Mouse (Mus musculus) retina, embryonic 14.5 days (tissue): ENCODE data around the gene Sorbs2.

Experiments
- DNase-seq: peaks from one replicate; pipeline ENCODE4 v3.0.0-alpha.2; 2015; ENCODE audit warnings: low spot score

Gene Sorbs2

DNA sequence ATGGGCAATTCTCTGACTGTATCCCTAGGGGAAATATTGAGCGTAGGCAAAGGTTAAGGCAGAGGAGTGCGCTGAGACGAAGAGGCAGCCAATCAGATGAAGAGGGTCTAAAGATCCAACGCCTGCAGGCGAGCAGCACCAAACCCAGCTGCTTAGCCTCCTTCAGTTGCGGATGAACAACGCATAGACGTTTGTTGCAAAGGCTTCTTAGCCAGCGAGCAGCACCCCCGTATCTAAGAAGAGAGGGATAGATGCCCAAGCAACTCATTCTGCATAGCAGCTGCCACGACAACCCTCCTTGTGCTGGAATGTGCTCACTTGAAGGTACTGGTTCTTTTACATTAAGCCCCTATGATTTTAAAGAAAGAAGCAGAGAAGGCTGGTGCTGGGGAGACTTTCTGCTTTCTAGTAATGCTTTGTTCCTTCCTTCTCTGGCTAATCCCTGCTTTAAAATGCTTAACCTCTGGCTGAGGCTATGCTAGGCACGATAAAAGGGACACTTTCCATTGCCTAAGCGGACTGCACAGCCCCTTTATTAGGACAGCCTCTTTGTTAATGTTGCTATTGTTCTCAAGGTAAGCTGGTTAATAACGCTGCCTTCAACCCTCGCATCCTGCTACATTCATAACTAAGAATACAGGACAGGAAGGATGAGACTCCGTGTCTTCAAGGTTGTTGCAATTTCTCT, at the start of gene Sorbs2:
Gene Sorbs2, plus strand, starts transcription at position 155 of the 688 bp plus-strand sequence.
- peak; percentile 72 for DNase-seq

DNA sequence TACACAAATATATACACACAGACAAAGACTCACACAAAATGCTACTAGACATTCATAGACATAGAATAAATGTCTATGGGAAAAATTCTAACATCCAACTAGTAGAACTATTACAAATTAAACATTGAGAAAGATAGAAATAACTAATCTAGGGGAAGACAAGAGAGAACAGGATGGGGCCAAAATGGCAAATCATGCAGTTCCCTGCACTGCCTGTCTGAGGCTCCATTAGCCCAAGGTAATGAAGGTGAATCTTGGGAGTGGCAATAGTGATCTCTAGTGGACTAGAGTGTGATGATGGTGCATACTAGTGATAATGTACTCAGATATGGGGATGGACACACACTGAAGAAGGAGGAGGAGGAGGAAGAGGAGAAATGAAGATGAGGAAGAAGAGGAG, 49.7 kb upstream of the Sorbs2 start:
- no peak for DNase-seq

DNA sequence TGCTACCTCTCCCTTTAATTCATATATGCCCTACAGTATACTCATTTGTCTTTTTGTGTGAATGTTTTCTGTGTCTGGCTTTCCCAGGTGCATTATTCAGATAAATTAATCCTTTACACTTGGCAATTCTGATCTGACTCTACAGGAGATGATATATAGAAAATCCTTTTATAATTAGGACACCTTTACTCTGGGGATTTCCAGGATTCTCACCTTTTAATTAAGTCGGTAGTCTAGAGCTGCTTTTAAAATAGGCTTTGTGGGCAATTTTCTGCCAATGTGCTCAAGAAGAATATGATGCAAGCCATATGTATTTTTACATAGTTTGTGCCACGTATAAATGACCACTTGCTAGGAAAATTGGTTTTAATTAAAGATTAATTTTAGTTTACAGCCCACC, 38.6 kb upstream of the Sorbs2 start:
- no peak for DNase-seq

DNA sequence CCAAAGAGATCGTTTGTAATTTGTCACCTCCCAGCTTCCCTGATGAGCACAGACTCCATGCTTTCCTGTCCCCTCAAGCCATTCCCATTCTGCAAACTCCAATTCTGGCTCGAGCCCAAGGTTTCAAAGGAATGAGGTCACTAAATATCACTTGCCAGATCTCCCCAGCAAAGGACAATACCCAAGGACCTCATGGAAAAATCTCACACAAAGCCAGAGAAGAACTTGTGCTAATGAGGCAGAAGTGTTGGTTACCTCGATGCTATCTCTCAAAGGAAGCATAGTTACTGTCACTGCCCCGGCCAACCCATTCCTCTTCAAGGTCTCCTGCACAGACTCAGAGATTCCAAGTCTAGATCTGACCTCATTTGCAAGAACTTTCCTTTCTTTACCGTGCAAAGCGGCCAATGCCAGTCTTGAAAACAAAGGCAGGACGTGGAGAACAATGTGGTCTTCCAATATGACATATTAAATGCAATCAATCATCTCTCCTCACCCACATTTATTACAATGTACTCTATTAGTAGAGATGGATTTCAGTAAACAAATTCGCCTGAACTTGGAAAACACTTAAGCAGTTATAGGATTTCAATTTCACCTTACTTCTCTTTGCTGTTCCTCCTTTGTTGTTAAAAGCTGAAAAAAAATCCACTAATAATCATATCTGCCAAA, 37.9 kb upstream of the Sorbs2 start:
- peak; percentile 51 for DNase-seq

DNA sequence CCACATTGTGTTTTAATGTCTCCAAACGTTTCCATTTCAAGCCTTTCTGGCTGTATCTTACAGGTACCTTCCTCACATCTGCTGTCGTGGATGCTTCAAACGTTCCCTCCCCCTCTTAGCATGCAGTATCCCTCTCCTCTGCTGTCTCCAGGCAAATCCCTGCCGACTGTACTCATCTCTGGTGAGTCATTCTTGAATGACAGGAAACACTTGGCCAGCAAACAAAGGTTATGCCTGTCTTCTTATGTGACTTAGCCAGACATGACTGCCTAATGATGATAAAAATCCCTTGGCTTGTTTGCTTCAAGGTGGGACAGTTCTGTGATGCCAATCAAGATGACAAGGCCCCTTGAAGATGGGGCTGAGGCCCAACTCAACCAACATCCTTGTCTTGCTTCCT, 26.7 kb upstream of the Sorbs2 start:
- DNase-seq: no peak

DNA sequence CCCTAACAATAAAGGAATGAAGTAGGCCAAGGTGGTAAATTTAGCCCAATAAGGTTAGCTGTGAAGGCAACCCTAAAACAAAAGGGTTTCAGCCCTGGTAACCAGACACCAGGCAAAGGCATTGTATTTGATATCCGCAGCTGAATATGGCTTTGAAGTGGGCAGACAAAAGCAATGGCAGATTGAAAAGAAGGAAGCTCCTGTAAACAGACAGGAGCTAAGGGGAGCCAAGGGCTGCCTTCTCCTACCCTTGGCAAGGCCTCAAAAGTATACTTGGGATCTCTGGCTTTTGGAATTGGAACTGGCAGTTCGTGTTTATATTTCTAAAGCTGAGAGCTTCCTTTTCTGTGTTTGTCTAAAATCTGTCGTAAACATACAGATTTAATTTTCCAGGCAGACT, 21.3 kb upstream of the Sorbs2 start:
- no peak for DNase-seq

DNA sequence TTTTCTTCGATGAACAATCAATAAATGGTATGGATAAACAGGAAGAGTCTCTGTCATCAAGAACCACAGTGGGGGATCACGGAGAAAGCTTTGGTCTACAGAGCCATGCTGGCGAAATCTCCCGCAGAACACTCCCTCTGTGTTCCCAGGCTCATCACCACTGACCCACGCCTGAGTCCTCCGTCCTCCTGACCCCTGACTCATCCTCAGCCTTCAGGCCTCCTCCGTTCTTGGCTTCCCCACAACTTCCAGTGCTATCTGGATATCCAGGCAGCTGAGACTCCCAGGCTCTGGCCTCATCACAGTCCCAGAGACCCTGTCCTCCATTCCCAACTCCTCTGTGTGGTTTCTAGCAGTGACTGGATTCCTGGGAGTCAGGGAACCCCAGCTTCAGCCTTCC, 3.6 kb upstream of the Sorbs2 start:
- no peak for DNase-seq

DNA sequence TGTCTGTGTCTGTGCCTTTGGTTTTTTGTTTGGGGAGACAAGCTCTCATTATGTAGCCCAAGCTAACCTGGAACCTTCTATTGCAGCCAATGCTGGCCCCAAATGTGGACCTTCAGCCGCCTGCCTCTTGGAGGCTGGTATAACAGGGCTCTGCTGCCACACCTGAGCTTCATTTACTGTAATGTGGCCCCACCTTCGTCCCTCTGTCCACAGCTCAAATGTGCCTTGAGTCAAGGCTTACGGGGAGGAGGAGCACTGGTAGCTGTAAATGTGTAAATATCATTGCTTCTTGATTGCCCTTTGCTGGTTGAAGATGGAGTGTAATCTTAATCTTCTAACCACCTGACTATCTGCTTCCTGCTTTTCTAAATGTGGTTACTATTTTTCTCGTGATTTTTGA, 1.2 kb upstream of the Sorbs2 start:
- no peak for DNase-seq

DNA sequence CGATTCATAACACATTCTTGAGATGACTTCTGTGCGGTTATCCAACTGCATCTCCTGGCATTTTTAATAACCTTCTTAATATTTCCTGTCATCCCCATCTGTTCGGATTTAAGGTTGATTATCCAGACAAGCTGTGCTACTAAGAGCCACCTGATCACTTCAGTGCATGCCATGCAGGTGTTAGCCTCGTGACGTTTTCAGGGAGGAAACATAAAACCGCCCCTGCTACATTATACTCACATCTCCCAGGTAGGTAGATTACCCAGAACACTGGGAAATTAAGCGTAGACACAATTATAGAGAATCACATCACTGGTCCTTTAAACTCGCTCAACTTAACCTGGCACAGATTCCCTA, 333 bp upstream of the Sorbs2 start:
- no peak for DNase-seq

DNA sequence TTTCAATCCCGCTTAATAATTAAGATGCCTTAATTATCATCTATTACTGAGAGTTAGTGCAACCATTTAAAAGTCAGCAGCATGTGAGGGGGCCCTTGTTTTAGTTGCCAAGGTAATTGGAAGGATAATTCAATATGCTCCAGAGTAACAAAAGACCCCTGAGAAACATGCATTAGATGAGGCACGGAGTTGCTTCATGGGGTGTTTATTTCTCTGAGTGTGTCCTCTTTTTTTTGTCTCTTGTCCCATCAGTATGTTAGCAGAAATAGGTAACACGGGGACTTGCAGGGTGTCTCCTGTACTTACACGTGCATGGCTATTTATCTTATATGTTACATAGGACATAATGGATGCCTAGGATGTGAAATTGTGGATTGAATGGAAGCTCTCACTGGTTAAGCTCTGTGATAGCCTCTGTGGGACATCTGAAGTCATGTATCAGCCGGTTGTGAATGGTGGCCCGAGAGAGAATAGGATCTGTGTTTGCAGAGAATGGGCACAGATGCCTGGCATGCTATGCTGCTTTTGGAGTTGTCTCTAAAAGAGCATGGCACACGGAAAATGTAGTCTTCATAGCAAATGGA, 1.0 kb downstream of the Sorbs2 start:
- DNase-seq: peak; percentile 40

DNA sequence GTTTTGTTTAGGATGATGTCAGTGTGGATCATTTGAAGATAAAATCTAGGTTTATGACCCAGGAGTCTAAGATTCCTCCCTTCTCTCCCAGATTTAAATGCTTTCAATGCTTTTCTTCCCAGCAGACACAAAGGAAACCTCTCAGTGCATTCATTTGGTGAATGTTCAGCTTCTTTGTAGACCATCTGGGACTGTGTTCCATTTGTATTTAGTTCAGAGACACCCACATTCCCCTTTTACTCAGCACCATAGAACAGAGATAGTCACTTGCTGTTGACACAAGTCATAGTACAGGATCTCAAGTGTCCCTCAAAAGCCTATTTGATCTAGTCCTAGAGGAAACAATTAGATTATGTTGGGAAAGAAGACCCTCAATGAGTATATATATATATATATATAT, 4.8 kb downstream of the Sorbs2 start:
- no peak for DNase-seq

DNA sequence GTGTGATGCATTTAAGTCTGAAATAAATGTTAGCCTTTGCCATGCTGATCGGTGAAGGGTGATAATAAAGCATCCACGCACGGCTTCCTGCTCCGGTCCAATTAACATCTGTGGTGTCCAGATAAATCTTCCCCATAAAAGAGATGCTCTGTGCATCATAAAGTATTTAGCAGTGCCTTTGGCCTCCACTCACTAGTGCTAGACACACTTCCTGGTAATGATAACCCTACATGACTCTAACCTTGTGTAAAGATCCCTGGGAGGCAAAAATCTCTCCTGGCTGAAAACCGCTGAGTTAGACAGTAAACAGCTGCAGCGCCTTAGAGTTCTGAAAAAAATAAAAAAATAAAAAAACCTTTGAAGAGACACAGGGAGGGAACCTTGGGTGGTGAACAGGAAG, 14.0 kb downstream of the Sorbs2 start:
- DNase-seq: peak; percentile 45

DNA sequence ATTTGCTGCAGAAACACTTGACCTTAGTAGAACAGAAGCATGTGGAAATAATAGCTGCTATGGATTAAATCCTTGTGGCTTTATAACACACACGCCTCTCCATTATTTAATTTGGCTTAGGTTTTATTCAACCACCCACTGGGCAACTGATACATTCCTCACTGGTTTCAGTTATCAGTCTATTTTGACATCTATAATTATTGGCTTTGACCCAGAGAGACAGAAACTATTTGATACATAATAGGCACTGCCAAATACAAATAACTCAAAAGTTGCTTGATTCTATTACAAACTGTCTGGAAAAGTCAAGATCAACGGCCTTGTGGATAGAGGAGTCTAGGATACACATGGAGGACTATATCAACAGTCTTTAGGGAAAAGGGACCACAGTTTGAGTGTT, 20.1 kb downstream of the Sorbs2 start:
- DNase-seq: no peak

DNA sequence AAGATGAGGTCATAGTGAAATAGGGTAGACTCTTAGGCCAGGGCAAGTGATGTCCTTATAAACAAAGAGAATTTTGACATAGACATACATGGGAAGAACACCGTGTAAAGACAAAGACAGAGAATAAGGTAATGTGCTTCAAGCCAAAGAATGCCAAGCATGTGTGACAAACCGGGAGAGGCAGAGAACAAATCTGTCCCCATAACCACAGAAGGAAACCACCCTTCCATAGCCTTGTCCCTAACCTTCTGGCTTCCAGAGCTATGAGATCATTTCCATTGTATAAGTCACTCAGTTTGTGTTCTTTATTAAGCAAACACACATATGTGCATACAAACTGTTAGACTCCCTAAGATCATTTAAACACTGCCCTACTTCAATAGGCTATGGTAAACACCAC, 21.3 kb downstream of the Sorbs2 start:
- DNase-seq: no peak

DNA sequence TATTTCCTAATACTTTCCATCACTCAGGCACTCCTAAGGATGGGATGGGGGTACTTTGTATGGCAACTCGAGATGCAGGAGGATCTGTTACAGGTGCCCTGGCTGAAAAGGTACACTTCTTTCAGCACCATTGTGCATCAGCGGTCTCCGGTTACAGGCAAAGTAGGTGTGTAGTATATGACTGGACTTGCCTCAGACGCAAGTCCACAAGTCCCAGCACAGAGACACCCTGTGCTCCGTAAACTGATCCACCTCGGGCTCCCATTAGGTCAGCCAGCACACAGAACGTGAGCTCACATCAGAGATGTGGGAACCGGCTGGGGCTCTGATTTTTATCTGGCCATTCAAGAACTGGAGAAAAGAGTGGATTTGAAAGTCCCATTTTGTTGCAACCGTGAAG, 29.0 kb downstream of the Sorbs2 start:
- DNase-seq: no peak

DNA sequence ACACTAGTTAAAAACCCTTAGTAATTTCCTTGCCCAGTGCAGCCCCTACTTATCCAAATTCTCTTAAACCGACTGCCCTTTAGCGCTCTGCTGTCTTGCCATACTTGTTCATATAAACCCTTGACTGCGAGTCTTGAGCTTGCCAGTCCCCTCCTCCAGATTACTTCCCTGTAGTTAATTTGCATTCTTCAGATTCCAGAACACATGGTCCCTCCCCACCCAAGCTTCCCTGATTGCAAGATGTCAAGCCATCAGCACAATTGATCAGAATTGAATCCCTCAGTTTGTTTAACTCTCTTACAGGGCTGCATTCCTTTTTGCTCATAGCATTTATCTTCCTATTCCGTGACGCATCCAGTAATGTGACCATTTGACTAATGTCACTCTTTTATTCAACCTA, 32.9 kb downstream of the Sorbs2 start:
- DNase-seq: peak; percentile 57

DNA sequence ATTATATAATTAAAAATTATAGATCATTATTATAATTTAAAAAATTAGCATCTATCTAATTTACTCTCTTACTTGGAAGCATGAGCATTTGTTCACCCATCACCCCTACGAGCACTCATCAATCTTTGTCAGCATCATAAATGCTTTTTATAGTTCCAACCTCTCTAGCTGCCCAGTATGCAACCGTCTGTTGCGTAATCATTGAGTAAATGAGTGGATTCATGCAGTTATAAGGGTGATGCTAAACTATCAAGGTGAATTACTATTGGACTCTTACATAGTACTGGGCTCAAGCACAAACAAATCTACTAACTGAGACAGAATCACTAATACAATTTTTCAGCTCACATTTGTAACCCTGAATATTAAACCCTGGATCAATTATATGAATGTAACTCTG, 44.6 kb downstream of the Sorbs2 start:
- DNase-seq: no peak

DNA sequence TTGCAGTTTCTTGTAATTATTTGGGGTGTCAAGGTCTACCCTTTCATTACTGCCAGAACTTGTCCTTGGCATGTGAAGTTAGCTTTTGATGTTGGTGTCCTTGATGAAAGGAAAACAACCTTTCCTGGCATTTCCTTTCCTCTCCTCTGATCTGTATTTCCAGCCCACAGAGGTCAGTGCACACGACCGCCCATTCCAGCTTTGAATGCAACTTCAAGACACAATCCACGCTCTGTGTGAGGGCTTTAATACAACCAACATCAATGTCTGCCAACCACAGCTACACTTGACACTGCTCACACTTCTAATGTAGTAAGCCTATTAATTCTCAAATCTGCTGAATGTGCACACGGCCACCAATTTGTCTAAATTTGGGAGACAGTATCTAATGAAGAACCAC, 47.0 kb downstream of the Sorbs2 start:
- no peak for DNase-seq

DNA sequence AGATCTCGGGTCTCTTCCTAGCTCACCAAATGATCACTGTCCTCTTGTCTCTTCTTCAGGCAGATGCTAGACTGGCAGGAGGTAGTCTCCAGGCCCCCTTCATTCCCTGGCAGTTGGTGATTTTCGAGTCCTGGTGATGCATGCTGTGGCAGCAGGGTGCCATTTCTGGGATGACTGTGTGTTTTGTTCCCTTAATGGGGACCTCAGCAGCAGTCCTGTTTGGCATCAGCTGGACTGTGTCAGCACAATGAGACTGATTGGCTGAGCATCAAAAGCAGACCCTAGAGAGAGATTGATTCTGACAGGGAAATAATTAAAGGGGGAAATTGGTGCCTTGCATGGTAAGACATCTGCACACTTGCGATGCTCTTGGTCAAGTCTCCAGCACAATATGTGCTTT, 50.3 kb downstream of the Sorbs2 start:
- peak; percentile 94 for DNase-seq

DNA sequence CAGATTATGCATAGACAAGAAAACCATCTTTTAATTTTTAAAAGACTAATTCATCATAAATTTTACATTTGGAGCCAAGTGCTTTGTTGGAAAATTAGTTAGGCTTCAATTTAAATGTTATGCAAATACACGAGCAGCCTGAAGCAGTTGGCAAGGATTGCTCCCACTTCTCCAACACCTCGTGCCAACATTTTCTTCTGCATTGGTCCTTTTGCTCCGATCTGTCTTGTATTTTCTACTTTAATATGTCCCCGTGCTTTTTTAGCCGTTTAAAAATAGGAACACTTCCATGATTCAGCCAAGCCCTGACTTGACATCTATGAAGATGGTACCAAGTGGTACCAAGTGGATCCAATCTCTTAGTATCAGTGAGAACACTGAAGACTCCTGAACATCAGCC, 50.8 kb downstream of the Sorbs2 start:
- no peak for DNase-seq

DNA sequence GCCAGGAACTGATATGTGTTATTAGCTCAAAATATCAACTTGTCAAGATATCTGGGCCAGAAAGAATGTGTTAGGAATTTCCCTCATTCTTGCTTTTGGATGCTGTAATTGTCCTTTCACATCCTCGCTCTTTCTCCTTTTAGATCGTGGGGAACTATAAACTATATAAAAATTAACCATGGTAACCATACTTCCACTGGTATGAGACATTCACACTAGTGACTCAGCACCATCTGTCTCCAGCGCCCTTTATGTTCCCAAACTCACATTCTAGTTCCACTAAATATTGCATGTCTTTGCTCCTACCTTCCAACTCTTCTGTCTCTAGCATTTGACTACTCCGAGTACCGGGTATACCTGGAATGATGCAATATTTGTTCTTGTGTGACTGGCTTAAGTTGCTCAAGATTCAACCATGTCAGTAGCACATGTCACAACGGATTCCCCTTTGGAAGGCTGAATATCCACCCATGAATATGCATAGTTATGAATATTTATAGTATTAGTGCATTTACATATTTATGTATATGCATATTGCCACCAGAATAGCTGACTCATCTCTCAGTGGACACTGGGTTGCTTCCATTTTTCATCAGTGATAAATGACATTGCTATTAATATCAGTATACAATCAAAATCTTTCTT, 51.7 kb downstream of the Sorbs2 start:
- no peak for DNase-seq

DNA sequence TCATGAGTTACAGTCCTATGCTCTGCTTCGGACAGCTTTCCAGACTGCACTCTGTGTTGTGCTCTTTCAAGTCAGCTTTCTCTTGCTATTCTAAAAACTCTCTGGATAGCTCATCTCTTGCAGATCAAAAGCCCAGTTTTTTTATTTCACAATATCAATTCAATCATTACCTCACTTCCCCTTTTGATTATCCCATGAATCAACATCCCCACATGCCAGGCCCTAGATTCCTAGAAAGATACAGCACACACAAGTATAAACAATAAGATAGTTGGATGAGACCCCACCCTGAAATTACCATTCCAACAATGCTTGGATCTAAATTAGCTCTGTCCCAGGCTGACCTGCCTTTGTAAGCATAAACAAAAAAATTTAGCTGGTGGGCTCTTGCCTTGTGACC, 57.6 kb downstream of the Sorbs2 start:
- no peak for DNase-seq

DNA sequence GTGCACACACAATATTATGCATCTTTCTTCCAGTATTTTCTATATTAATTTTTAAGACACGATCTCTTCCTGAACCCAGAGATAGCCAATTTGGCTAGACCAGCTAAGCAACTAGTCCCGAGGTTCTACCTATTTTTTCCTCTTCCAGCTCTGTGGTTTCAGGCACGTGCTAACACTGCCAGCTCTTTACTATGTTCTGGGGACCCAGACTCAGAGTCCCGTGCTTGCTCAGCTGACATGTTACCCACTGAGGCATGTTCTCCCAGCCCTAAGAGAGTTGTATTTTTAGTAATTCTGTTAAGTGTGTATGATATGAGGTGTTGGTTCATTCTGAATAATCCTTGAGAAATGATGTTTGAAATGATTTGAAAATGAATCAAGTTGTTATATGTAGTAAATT, 62.5 kb downstream of the Sorbs2 start:
- DNase-seq: no peak
